Mouse (Mus musculus) B cell, adult 2 months (primary cell): Measurements from ENCODE around the gene Slc29a1.

Source experiments
- DNase-seq, 2 experiments: peaks; one replicate each; pipeline ENCODE4 v3.0.0; 2022

The Slc29a1 gene

GRCm38 (mm10) chr17:45610144-45610866 lies 10.9 kb upstream of the Slc29a1 start:
- no peak for DNase-seq

DNA sequence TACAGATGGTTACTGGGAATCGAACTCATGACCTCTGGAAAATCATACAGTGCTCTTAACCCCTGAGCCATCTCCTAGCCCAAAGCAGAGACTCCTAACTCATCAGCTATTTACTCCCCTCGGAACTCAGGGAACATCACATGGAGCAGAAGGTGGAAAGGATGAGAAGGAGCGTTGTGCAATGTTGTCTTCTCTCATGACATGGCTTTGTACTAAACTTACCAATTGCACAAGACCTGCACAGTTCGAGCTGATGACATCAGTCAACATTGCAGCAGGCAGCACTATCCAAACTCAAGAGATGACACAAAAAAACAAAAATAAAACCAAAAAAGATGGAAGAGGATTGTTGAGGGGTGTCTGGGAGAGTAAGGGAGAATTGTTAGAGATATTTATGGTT lies 9.0 kb upstream of the Slc29a1 start:
- DNase-seq = no peak

DNA sequence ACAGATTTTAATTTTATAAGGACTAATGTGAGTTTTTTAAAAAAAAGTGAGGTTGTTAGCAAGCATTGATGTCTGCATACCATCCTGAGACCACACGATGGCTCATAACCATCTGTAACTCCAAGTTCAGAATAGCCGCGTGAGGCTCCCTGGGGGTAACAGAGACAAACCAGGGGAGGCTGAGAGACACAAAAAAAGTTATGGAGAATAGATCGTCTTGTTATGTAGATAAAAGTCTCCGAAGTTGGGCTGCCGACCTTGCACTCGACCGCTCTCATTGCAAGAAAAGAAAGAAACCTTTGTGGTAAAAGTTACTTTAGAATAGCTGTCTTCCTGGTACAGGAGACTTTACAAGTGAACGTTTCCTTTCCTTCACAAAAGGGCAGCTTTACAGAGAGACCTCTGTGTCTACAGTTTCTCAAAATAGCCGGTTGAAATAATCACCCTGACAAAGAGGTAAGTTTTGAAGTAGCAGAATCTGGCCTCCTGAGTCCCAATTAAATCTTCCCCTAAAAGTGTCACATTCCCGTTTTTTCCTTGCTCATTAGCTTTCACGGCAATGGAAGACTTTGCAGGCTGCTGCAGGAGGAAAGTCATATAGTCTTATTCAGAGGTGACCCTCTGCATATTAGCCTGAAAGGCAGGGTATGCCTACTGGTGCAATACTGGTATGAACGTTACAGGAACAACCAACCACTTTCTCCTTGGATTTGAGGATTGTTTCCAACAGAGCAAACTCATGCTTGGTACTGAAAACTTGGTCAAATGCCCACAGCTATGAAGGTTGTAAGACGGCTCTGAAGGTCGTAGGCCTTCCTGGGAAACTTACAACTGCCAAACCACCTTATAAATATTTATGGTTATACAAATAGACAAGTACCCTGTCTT lies 7.8 kb upstream of the Slc29a1 start:
- no peak for DNase-seq

- DNase-seq = no peak
Measured at GRCm38 (mm10) chr17:45602984-45603383, 3.6 kb upstream of the Slc29a1 start.

DNA sequence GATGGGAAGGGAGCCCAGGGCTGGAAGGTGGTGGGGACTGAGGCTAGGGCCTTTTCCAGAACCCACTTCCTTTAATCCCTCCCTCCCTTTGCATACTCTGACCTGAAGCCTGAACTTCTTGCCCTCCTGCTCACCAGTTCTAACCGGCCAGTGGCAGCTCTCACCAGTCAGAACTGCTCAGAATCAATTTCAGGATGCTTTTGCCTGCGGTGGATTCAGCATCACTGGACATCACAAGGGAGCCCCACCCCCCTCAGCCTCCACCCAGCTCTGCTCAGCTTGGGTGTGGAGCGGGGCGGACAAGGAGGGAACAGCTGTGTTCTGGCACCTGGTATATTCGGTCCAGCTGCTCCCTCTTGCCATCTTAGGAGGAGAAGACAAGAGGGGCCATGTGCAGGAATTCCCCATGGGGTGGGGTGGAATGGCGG lies 2.5 kb upstream of the Slc29a1 start, which contains the start of gene Mymx:
Mymx (minus strand) TSS at position 226 of the 428 bp plus-strand sequence.
- no peak for DNase-seq

GRCm38 (mm10) chr17:45601325-45601724 lies 1.9 kb upstream of the Slc29a1 start:
- no peak for DNase-seq

- DNase-seq = no peak
Measured at GRCm38 (mm10) chr17:45600267-45600666, 861 bp upstream of the Slc29a1 start.

DNA sequence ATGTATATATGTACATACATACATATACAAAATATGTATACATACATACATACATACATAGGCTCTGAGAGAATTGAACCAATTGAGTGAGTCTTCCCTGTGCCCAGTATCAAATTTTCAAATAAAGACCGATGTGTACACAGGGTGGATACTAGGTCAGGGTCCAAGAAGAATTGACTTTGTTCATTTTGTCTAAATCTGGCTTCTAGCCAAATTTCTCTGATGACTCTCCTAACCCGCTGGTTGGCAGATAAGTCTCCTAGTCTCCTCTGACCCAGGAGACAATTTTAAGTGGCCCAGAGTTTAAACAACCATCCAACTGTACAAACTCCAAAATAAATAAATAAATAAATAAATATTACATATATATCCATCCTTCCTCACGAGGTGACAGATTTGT lies 515 bp downstream of the Slc29a1 start:
- no peak for DNase-seq

DNA sequence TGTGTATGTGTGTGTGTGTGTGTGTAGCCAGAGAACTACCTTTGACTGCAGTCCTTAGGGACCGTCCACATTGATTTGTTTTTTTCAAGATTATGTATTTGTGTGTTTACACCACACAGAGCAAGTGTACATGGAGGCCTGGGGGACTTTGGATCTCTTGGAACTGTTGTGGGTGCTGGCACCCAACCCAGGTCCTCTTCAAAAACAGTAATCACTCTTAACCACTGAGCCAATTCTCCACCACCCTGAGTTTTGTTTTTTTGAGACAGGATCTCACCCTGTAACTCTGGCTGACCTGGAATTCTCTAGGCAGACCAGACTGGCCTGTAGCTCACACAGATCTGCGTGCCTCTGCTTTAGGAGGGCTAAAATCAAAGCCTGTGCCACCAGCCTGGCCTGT lies 1.0 kb downstream of the Slc29a1 start:
- DNase-seq = no peak

DNA sequence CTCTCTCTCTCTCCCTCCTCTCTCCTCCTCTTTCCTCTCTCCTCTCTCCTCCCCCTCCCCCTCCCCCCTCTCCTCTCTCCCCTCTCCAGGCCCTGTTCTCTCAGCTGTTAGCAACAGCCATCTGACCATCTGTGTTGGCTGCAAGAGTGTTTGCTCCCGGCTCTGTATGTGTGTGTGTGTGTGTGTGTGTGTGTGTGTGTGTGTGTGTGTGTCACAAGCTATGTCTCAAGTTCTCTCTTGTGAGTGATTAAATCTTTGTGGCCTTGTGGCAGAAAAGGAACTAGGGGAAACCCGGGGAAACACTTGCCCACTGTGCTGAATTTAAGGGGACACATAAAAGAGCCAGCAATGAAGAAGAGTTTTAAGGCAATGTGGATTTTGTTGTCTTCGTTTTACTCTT lies 1.6 kb downstream of the Slc29a1 start:
- peak in 1 of 2 experiments; percentile 26 for DNase-seq

DNA sequence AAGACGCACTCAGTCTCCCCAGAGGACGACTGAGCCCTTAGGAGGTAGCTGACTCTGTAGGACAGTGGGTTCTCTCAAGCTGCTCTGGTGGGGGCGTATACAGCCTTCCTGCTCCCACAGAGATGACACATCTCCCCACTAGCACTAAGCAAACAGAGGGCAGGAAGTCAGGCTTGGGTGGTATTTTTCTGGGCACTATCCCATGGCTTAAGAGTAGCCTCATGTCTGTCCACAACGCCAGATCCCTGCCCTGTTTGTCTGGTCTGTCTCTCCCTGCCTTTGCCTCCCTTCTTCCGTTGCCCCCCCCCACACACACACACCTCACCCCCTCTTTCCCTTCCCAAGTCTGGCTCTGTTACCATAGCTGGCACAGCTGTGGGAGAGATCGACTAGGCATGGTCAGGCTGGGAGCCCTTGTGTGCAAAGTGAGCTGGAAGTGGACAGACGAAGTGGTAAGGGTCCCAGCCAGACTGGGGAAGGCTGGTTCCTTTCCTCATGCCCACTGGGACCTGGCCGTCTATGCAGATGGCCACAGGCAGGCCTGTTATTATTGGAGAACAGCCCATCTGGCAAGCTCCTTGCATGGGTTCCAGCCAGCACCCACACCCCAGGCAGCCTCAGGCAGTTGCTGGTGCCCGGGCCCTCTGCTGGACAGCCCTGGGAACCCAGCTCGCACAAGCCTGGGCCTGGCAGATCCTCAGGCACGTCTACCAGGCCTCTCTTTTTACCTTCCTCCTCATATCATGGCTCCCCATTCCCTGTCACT lies 2.6 kb downstream of the Slc29a1 start:
- peak; percentile 69 to 75 for DNase-seq

DNA sequence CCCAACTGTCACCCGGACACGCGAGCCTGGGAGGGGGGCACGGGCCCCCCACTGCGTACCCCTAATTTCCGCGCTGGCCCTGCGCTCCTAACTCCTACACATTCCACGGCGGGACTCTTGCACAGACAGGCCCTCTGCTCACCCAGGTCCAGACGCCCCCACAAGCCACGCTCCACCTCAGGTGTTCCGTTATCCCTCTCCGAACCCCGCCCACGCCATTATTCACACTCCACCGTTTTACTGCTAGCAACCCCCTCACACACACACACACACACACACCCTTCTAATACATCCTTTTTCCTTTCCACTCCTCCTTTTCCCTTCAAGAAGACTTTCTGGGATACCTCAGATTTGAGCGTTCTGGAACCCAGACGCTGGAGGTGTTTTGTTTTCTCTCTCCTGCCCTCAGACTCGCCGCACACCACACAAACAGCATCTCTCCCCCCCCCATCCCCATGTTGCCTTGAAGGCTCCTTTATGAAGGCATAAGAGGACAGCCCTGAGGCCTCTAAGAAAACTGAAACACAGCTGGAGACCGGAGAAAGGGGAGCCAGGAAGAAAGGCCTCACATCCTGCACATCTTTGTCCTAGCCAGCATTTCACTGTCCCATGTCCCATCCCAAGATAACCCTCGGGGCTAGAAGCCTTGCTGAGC lies 3.5 kb downstream of the Slc29a1 start:
- DNase-seq = no peak

GRCm38 (mm10) chr17:45594881-45595735 lies 4.3 kb downstream of the Slc29a1 start:
- DNase-seq = peak; percentile 84

DNA sequence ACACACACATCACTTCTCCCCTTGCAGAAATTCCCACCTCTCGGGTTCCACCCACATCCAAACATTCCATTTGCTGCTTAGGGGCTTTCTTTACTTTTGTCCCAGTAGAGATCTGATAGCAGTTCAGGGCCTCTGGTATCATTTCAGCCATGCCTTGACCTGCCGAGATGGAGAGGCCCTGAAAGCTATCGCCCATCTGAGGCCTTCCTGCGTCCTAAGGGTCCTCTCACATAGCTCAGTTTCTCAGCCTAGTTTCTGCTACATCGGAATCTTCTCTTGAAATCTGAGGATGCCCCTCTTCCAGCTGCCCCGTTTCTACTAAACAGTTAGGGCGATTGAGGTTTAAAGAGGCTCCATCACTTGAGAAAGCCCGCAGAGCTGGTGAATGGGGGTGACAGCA lies 5.2 kb downstream of the Slc29a1 start:
- no peak for DNase-seq

DNA sequence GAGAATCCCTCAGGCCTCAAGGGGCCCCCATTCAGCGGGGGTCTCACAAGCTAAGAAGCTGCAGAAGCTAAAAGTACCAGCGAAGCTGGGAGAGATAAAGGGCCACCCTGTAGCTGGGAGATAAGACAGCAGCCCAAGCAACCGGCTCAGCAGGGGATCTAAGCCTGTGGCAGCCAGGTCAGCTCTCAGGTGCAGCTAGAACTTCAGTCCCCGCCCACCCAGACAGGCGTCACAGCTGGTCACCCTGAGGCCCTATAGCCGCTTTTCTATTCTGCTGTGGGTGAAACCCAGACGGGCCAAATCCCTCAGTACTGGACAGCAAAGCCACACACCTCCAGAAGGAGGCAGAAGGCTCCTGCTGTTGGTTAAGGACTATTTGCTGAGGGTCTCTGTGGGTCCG lies 5.9 kb downstream of the Slc29a1 start:
- no peak for DNase-seq

DNA sequence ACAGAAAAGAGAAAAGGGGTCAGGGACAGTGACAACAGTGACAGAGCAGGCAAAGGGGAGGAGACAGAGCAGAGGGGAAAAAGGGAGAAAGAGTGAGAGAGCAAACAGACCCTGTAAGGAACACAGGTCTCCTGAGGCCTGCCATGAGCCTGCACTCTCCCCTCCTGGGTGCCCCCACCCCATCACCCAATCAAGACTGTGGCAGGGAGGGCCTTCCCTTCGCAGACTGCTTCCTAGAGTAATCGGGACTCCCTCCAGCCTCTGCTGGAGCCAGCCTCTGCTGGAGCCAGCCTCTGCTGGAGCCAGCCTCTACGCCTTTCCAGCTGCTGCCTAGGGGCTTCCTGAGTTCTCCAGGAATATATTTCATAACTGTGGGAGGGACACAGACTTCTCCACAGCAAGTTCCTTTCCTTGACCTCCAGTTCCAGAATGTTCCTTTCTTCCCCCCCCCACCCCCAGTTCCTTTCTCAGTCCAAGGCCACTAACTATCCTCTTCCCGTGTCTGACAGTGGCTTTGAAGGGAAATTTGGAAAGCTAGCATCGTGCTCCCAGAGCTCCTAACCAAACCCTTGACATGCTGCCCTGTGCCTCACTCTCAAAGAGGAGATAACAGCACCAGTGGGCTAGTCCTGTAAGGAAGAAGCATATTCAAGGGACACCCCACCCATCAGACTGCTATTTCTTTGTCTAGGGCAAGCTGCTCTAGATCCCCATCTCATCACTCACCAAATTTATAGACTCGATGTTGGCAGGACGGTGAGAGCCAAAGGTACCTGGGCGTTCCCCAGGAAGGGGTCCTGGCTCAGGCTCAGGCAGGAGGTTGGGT lies 6.6 kb downstream of the Slc29a1 start:
- DNase-seq = no peak

DNA sequence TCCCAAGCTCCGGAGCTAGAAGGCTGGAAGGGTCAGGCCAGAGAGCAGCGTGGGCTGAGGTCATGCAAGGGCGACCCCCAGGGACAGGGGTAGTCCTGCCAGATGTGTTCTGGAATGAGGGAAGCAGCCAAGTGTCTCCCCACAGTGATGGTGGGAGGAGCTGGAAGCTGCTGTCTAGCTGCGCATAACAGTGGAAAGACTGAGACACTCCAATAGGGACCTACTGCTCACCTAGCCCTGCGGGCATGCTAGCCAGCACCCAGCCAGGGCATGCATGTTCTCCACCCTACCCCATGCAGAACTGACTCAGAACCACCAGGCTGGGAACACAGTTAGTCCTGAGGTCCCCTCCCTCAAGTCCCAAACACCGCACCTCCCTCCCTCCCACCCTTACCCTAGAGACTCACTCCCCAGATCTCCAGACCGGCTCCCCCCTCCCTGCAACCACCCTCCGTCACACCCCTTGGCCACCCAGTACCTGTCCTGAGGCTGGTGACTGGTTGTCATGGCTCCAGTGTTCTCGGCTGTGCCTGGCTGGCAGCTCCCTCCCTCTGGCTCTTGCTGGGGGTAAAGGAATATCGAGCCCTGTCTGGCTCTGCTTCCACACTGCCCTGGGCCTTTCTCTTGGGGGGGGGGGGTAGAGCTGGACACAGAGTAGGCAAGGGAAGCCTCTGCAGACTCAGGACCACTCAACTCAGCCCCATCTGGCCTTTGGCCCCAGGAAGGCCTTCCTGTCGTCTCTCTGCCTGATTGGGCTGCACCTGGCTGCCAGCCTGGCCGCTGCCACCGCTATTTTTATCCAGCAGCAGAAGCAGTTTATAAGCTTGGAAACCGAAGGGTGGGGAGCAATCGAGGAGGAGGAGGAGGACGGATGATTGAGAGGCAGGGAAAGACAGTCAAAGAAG lies 7.5 kb downstream of the Slc29a1 start:
- DNase-seq = no peak

DNA sequence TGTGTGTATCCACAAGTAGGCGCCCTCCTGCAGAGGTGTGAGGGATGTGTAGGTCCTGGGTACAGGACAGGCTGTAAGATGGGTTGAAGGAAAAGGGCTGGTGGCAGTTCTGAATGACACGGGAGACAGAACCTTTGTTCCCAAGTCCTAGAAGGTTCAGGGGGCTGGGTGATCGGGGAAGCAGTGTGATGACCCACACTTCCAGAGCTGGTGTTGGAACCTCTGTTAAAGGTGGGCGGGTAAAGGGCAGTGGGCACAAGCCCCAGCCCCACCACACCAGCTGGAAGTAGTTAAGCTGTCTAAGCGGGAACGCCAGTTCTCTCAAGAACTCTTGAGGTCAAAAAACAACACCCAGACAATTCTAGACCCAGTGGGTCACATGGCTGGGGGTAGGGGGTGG lies 9.0 kb downstream of the Slc29a1 start:
- DNase-seq = no peak

DNA sequence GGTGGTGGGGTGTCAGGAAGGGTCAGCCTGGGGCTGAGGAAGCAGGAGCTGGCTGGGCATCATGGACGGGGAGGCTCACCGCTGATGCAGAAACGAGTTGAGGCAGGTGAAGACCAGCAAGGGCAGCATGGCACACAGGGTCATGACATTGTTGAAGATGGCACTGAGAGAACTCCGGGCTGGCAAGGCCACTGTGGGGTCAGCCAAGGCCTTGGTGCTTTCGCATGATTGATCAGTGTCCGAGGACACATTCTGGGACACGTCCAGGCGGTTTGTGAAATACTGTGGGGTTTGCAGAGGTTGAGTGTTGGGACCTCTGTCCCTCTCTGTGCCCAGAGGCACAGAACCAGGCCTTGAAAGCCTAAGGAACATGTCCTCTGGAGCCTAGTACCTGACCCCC lies 9.6 kb downstream of the Slc29a1 start:
- DNase-seq = no peak

DNA sequence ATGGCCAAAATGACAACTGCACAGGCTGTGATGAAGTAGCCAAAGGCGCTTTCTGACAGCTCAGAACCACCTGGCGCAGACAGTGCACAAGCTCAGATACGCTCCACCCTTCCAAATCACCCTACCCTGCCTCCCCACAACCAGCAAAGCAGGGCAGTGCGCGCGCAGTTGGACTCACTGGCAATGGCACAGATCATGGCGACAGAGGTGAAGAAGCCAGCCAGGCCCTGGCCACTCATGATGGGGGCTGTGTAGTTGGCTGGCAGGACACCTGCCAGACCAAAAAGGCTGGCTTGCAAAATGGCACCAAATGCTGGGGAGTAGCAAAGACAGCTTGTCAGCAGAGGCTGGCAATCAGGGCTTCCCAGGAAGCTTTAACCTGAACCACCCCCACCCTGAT lies 10.2 kb downstream of the Slc29a1 start:
- DNase-seq = no peak
